Mouse (Mus musculus): ENCODE data around the gene Ccdc86.

Ccdc86 gene

DNA sequence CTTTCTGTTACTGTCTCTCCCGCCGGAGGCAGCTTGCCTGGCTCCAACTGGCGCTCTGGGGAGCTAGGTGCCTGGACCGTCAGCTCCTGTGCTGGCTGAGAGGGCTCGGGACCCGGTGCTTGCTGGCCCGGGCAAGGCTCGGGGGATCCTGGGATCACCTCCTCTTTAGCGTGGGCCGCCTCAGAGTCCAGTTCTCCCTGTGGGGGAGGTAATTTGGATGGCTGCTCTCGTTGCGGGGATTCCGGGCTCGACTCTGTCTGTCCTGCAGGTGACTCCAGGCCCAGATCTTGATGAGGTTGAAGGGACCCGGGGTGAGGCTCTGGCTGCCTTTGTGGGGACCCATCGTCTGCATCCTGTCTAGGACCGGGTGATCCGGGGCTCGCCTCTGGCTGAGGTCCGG, 650 bp downstream of the Ccdc86 start:
- DNase-seq, result peak in 1 of 2 experiments; percentile 23

DNA sequence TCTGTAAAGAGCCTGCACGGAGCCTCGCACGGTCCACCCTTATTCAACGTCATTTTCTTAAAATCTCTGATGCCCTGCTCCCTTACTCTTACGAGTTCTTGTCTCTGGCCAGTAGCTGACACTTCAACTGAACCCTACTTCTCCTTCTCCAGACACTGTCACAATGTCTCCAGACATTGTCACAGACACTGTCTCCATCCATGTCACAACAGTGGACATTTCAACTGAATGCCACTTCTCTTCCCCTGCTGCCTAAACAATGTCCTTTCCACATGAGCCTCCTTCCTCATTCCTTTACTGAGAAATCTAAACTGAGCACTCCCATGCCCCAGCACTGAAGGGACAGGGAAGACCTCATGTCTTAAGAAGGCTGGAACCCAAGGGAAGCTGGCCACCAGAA, 1.8 kb downstream of the Ccdc86 start:
- DNase-seq, result no peak

DNA sequence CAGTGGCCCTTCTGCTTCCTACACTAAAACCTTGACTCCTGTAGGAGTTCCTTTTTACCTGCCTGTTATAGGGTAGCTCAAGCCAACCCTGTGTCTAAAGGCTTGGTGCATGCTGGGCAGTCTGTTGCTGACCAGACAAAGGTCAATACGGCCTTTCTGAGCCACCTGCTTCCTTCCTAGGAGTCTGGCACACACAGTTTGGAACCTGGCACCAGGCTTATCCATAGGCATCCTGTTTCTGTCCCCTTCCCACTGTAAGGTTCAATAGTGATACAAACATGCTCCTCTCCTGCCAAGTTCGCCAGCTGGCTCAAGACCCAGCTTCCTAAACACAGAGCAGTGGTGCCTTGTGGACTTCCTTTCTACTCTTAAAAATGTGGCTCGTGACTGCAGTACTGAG, 2.6 kb downstream of the Ccdc86 start:
- DNase-seq, result peak in 1 of 2 experiments; percentile 22

DNA sequence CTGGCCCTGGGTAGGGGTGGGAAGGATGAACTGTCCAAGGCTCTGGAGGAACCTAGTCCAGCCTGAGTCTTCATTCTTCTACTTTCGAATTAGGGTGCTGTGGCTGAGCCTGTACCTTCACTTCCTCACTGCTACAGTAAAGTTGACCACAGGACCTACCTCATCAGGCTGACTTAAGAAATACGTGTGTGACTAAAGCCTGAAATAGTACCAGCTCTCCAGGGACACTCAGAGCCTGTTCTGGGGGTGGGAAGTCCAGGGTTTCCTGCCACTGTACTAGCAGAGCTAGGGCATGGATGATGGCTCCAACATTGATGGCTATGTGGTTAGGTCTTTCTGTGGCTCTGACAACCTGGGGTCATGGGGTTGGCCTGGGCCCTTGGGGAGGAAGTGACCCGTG, 5.1 kb downstream of the Ccdc86 start:
- DNase-seq, result no peak

DNA sequence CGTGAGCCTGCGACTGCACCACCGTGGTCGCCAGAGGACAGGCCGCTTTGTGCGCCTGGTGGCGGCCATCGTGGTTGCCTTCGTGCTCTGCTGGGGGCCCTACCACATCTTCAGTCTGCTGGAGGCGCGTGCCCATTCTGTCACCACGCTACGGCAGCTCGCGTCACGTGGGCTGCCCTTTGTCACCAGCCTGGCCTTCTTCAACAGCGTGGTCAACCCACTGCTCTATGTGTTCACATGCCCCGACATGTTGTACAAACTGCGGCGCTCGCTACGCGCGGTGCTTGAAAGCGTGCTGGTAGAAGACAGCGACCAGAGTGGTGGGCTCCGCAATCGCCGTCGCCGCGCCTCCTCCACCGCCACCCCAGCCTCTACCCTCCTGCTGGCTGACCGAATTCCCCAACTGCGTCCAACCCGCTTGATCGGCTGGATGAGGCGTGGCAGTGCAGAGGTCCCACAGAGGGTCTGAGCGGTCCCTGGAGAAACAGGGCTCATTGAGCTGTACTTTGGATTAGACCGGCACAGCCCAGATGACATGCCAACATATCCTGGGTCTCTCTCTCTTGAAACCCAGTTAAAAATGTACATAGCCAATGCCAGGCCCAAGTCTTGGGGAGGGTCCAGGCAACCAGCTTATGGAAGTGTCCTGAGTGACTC, 8.1 kb downstream of the Ccdc86 start:
- DNase-seq, result peak in 1 of 2 experiments; percentile 46

DNA sequence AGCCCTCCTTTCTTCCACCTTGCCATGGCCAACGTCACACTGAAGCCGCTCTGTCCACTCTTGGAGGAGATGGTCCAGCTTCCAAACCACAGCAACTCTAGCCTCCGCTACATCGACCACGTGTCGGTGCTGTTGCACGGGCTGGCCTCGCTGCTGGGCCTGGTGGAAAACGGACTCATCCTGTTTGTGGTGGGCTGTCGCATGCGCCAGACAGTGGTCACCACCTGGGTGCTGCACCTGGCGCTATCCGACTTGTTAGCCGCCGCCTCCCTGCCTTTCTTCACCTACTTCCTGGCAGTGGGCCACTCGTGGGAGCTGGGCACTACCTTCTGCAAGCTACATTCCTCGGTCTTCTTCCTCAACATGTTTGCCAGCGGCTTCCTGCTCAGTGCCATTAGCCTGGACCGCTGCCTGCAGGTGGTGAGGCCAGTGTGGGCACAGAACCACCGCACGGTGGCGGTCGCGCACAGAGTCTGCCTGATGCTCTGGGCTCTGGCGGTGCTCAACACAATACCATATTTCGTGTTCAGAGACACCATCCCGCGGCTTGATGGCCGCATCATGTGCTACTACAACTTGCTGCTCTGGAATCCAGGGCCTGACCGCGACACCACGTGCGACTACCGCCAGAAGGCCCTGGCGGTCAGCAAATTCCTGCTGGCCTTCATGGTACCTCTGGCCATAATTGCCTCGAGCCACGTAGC, 8.8 kb downstream of the Ccdc86 start:
- peak; percentile 89 to 93 for DNase-seq

- no peak for DNase-seq
These were observed 10.3 kb downstream of the Ccdc86 start for GRCm38 (mm10) chr19:10938771-10939170.

DNA sequence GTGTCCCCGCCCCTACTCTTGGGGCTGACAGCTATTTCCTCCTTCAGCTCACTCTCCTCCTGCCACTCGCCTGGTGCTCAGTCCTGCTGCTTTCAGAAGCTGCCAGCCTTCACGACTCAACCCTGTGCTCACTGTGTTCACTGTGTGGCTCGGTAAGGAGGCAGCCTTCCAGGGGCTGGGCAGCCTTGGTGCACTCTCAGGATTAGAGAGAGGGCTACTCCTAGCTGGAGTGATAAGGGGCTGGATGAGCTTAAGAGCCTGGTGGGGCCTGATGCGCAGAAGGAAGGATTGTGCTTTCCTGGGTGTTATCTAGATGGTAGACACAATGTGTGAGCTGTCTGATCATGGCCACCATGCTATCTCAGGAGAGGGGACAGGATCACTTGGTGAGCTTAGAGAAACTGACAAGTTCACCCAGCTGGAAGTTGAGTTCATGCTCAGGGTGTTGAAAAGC, 11.9 kb downstream of the Ccdc86 start, which contains the start of gene Ptgdr2:
Gene Ptgdr2 (plus strand): TSS at position 51 of the 454 bp plus-strand sequence.
- no peak for DNase-seq

- DNase-seq, result no peak
These were observed 13.0 kb downstream of the Ccdc86 start for GRCm38 (mm10) chr19:10936077-10936476.

DNA sequence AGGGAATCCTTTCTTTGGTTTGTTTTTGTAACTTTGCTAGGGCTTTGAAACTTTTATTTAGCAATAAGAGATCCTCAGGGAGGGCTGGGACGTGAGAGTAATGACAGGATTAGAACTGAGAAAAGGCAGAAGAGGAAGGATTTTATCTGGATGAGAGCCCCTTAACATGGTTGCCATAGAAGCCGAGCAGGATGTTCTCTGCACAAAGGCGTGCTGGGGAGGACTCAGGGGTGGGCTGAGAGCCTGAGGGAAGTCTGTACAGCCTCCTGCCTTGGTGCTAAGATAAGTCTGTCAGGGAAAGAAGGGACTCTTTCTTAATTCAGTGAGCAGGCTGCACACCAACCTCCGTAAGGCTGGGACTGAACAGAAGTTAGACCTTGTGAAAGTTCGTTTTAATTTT, 14.0 kb downstream of the Ccdc86 start:
- no peak for DNase-seq

GRCm38 (mm10) chr19:10930641-10931040, 18.4 kb downstream of the Ccdc86 start:
- no peak for DNase-seq

- DNase-seq, result no peak
These were observed 22.4 kb downstream of the Ccdc86 start for GRCm38 (mm10) chr19:10926666-10927065.

DNA sequence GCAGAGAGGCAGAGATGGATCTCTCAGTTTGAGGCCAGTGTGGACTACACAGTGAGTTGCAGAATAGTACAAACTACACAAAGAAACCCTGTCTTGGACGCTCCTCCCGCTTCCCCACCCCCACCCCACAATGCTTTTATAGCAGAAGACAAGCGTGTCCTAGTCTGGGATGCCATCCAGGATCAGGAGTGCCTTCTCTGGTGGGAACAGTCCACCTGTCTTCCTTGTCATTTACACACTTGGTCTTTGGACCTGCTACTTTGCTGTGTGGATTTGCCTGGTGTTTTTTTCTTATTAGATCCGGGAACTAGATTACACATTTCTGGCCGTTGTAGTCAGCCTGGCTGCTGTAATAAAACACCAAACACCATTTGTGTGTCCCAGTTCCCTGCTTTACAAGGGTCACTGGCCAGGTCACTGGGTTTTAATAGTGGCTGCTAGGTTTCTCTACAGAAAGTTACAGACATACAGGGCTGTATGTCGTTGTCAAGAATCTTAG, 22.9 kb downstream of the Ccdc86 start:
- DNase-seq, result no peak

DNA sequence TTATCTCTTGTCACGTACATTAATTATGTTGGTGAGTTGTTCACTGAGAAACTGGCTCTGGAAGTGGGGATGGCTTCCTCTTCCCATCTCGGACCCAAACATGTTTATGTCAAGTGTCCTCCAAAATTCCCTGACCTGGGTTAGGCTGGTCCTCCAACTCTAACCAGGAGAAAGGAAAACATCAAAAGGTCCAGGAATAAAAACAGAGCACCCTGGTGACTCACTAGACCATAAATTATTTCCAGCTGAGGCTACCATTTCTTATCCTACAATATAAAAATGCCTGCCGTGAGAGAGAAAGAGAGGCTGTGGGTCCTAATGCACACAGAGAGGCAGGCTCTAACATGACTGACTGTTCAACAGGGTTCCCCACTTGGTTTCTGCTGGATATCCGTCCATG, 24.8 kb downstream of the Ccdc86 start:
- no peak for DNase-seq

GRCm38 (mm10) chr19:10921058-10921457, 28.0 kb downstream of the Ccdc86 start:
- no peak for DNase-seq

- no peak for DNase-seq
These were observed 28.5 kb downstream of the Ccdc86 start, which contains the start of gene Zp1 for GRCm38 (mm10) chr19:10920532-10920931. Gene Zp1, minus strand, starts transcription at chr19:10920632.

DNA sequence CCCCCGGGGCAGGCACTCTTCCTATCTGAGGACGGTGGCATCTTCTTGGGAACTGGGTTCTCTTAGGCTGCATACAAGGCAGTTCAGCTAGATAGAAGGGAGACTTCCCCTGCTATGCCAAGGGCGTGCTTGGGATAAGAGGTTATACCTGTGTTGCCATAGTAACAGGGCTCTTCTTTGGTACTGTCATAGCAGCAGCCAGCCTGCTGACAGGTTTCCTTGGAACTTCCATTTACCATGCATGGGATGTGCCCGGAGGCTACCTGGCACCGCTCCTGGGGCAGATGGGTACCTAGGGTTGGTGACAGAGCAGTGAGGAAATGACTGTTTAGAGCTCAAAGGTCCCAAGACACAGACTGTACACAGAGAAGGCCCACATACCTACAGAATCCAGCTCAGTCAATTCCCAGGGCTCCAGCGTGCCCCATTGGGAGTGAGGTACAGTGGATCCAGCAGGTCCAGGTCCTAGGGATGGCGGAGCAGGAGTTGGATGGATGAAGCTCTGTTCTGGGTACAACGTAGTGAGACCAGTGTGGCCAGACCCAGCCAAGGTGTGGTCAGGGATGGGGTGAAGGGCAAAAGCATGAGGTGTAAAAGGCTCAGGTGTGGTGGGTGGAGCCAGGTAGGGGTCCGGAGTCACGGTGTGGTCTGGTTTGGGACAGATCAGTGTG, 30.6 kb downstream of the Ccdc86 start:
- DNase-seq, result peak; percentile 32 to 59

GRCm38 (mm10) chr19:10916506-10916905, 32.6 kb downstream of the Ccdc86 start:
- no peak for DNase-seq

DNA sequence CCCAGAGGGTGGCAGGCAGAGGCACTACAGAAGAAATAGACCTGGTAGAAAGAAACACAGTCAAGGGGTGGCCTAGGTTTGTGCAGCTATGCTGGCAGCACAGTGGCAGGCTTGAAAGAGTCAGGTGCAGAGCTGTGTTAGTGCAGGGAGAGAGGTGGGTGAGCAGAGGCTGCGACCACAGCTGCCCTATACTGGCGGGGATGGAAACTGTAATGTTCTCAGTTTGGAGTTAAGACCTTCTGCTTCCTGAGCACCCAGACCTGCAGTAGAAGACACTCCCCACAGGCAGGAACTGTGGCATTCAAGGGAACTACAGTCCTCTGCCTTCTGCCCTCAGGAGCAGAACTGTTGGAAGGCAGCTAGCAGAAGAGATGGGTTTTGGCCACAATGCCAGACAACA, 34.2 kb downstream of the Ccdc86 start:
- no peak for DNase-seq

DNA sequence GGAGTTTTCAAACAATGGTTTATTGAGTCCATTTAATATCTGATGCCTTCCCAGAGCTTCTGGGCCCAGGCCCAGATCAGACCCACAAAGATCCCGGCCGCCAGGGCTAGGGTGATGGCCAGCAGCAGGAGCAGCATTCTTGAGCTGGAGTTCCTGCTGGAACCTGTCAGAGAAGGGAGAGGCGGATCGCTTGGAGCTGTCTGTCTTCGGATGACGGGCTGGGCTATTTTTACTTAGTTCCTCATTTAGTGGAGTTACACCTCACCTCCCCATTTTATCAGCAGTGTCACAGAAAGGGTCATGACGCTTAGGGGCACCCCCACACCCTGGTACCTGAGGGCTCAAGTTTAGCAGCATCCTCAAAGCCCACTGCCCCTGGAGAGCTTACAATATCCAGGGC, 34.8 kb downstream of the Ccdc86 start:
- no peak for DNase-seq

- DNase-seq, result no peak
These were observed 39.9 kb downstream of the Ccdc86 start for GRCm38 (mm10) chr19:10909087-10909721.

GRCm38 (mm10) chr19:10907891-10908290, 41.2 kb downstream of the Ccdc86 start:
- DNase-seq, result peak; percentile 70 to 79

GRCm38 (mm10) chr19:10905728-10906000, 43.4 kb downstream of the Ccdc86 start:
- DNase-seq, result no peak

Measured in cerebellum, postnatal 25 days (tissue).